Mouse (Mus musculus) layer of hippocampus, postnatal 36 days (tissue): ENCODE measurements around the gene Wars2. TPM values are rescaled to one million over a fixed set of nuclear protein-coding genes. Genes with fewer than 3 reads are reported as not detected.
A peak's percentile ranks its signal among the peaks of the same experiment; 100 is the strongest.

Experiments
- DNase-seq, 2 experiments: peaks; one replicate each; pipeline ENCODE4 v3.0.0; 2022
- total RNA-seq, 2 experiments: library from RNA; stranded (reverse); gene quantifications; 2 replicates each; pipeline ENCODE4 v1.2.3; 2021

Wars2 gene
- total RNA-seq = 1 to 10 TPM; 6.3 to 8.5 TPM

DNA sequence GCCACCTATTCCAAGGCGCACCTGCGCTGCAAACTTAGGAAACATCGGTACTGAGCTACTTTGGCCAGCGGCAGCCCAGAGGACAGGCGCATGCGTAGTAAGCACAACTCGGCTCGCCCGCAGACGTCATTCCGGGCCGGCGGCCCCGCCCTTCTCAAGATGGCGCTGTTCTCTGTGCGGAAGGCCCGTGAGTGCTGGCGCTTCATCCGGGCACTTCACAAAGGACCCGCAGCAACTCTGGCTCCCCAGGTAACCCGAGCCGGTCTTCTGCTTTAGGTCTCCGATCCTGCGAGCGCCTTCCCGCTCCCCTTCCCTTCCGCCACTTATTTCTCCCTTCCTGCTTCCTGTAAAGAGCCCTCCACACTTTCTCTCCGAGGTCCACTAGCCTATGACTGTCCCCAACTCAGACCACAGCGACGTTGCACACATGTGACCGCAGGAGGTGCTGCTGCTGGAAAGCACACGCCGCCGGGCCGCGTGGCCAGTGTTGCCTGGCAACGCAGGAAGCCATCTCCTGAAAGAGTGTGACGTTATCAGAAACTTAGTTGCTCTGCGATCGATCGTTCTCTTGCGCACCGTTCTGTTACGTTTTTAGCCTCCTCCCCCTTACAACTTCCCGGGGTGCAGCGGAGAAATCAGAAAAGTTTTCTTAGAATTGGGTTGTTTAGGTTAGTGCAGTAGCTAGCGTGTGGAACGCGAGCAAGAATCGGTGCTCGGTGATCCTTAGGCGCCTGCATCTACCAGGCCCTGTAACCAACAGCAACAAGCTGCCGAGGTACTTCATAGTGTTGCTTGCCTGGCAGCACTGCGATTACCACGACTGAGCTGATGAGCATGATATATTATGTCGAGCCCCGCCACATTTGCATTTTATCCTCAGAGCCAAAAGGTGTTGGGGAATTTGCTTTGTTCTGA is at the start of gene Wars2:
Gene Wars2 (plus strand): TSS at position 129 of the 915 bp plus-strand sequence.
- peak; percentile 92 to 93 for DNase-seq

DNA sequence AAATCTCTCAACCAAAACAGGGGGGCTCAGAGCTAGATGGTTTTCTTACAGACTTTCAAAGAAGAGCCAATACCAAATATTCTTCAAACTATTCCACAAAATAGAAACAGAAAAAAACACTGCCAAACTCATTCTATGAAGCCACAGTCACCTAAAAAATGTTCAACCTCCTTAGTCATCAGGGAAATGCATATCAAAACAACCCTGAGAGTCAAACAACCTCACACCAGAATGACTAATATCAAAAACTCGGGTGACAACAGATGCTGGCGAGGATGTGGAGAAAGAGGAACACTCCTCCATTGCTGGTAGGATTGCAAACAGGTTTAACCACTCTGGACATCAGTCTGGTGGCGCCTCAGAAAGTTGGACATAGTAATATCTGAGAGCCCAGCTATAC is 44.1 kb upstream of the Wars2 start:
- DNase-seq = no peak

DNA sequence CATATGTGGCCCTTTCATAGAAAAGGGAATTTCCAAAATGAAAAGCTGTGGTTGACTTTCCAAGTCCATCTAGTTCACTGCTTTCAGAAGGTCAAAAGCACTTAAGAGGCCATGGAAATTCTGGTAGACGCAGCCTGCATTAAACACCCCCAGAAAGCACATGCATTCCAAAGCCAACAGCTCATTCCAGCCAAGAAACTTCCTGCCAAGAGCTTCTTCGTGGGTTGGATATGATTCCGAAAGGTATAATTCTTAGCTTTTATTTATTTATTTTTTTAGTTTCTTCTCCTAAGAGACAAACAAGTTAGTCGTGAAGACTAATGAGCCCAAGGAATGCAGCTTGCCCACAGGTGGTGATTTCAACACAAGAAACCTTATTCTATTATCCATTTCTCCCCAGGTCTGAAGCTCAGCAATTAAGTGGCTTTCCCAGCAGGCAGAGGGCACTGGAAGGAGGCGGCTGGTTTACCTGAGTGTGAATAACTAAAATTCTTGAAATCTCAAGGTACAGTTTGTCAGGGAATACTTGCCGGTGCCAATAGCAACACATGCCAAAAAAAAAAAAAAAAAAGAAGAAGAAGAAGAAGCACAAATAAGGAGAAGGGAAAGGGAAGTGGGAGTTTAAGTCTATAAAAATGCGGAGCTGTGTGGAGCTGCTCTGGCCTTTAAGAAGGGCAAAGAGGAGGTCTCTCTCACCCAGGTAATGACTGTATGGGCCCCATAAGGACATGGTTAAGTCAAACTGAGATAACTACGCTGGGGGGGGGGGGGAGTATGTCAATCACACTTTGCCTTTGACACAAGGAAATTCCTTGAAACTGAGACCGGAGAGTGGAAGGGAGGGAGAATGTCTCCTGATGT is 30.3 kb upstream of the Wars2 start:
- no peak for DNase-seq

DNA sequence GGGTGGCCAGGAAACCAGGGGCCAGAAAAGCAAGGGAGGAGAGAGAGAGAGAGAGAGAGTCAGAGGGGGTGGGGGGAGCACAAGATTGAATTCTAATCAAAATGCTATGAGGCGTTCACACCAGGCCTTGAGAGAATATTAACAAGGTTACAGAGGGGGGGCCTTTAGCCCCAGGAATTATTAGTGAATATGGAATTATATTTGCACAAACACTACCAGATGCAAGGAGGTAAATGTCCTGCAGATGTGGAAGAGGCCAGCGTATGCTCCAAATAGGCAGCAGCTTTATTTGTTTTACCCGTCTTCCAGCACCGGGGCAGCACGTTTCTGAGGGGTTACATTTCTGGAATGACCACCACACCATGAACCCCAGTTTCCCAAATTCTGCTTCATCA is 29.7 kb upstream of the Wars2 start:
- no peak for DNase-seq

DNA sequence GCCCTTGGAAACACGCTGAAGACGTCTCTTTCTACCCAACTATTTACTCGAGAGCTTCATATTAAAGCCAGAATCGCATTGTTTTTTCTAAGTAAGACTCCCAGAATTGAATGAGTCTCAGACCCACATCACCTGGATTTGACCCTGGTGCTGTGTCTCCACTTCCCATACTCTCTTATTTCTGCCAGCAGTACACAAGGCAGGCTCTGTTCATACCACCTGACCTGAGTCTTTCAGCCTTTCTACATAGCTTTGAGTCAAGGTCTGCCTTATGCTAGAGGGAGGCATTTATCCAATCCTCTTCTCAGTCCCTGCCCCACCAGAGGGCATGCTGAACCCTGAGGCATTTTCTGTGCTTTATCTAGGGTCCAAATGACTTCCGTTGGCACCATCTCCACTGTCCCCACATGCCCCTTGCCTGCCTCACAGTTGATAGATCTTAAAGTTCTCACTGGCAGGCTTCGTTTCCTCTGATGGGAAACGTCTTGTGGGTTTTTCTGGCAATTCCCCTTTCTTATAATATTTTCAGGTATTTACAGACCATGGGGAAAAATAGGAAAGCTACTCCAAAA is 27.5 kb upstream of the Wars2 start:
- DNase-seq = no peak

DNA sequence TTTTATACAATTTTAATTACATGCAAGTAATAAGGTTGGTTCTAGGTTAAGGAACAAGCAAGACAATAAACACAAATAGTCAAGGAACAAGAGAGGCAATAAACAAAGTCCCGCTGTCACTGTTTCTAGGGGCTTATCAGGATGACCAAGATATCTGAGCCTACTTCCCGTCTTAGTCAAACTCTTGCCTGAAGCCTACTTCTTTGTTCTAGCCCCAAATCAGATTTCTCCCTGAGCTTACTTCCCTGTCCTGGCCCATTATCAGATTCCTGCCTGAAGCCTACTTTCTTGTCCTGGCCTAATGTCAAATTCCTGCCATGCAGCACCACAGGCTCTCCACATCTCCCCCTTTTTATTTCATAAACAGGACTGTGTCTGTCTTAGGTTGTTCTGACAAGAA is 19.9 kb upstream of the Wars2 start:
- DNase-seq = no peak

DNA sequence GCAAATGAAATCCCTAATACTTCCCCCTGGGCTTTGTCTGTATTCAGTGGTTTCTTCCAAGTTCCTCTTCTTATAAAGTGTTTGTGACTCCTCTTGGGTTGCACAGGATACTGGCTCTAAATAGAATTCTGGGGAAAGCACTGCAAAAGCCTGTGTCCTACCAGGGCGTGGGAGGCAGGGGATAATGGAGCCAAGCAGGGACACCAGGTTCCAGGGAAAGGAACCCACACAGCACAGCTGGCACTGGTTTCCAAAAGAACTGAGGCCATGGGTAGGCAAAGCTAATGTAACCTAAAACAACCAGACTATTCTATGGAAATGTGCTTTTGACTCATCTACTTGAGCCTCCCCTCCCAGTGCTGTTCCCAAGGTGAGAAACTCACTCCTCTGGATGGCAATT is 10.3 kb upstream of the Wars2 start:
- no peak for DNase-seq

DNA sequence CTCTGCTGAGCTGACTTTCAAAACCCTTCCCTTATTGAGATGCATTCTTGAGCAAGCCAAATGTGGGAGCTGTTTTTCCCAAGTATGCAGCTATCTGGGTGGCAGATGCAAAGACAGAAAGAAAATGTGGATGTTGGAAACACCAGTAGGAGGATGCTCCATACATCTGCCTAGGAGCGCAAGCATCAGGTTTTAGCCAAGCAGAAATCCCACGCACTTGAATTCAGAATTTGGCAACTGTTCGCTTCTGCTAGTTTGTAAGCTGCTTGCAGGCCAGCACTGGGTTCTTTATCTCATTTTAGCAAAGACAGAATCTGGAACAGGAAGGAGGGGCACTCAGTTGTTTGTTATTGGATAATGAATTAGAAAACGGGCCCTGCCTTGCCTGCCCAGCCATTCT is 8.9 kb upstream of the Wars2 start:
- peak; percentile 3 to 10 for DNase-seq

DNA sequence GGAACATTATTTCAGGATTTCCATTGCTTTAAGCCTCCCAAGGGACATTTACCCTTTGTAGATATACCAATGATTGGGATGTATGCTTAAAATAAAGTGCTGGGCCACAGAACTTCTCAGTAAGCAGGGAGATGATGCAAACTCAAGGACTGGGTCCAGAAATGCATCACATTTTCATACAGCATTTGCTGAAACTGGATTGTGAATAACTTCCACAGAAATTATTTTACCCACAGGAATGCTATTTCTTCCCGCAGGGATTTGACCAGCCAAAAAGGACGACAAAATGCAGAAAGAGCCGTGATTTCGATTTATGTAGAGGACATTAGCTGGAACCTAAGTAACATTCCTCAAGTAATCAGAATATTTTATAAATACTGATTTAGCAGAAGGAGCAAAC is 7.0 kb upstream of the Wars2 start:
- no peak for DNase-seq

DNA sequence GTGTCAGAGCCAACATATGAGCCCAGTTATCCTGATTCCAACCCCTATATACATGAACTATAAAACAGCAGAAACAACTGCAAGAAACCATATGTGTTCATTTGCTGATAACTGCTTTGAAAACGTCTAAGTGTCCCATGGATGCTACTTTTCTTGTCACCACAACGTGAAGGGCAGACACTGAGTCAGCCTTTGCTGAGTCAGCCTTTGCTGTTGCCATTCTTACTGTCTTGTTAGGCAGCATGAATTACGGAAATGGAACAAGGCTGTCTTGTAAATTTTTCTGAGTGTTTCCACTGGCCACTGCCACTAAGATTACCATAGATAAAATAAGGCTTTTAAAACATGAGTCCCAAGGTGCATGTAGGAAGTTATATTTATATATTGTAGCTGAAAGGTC is 7.0 kb downstream of the Wars2 start:
- no peak for DNase-seq

DNA sequence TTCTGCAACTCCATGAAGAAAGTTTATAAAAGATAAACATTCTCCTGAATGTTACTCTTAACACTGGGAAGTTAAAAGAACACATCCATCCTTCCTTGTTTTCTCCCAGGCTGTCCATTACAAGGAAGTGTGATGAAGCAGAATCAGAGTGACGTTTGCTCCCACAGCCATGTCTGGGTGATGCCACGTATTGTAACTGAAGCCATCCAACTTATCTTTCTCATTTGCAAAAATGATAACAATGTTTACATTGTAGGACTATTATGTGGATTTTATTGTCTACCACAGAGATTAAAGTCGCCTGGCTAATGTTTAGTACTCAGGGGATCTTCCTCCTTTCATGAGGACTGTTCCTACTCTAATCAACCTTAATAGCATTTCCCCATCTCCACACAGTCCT is 8.2 kb downstream of the Wars2 start:
- DNase-seq = no peak

DNA sequence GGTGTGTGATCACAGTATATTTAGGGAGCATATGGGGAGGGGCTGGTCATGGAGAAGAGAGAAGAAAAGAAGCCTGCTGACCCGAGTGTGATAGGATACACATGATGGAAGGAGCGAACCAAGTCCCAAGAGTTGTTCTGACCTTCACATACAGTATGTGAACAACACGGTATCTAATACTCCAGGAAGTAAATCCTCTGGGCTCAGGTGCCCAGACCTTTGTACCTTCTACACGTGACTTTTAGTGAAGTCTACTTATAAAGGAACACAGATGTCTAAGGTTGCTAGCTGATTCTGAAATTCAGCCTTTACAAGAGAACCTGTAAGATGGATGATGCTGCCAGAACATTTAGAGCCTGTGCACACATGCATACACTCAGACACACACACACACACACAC is 15.4 kb downstream of the Wars2 start:
- no peak for DNase-seq

DNA sequence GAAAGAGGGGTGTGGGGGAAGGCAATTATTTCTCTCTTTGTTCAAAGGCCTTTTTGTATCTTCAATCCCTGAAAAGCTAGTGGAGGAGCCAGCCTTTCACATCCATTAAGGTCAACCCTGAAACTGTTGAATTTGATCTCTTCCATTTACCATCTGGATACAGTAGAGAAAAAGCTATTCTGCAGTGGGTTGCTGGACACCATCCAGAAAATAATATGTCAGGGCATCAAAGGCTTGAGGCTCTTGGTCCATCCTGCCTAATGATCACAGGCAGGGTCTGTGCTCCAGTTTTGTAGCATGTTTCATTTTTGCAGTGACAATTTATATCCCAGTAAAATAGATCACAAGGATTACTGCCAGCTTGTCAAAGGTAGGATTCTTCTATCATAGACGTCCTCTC is 16.1 kb downstream of the Wars2 start:
- no peak for DNase-seq

DNA sequence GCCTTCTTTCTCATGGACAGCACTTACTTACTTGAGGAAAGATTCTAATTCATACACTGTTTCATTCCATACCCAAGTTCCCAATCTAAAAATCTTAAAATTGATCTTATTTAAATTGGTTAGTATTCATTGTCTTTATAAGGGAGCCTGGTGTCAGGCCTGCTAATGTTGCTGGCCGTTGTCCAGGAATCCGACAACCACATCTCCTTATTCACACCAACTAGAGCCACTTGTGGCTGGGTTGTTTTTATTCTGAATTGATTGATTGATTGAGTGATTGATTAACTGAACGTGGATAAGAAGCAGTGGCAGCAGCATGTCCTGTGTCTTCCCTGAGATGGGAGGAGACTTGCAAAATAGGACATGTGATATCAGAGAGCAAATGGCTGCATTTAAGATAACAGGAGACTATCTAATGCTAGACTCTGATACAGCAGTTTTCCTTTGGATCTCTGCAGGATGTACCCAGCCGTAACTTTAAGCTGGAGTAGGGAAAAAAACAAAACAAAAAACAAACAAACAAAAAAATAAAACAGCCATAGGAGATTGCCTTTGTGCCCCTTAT is 16.7 kb downstream of the Wars2 start:
- no peak for DNase-seq

DNA sequence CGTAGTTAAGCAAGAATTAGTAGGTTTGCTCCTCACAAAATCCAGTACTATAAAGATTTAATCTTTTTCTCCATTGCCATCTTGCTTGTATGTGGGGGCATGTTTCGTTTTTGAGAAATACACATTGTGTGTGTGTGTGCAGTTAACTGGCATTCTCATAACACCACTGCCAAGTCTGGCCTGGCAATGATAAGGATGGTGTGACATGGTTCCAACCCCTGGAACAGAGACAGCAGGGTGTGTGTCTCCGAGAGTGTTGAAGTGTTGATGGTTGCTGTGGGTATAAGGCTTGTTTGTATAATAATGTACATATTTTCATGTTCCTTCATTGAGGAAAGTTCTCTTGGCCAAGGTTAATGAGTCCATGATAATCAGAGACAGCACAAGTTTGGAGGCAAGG is 19.1 kb downstream of the Wars2 start:
- no peak for DNase-seq

DNA sequence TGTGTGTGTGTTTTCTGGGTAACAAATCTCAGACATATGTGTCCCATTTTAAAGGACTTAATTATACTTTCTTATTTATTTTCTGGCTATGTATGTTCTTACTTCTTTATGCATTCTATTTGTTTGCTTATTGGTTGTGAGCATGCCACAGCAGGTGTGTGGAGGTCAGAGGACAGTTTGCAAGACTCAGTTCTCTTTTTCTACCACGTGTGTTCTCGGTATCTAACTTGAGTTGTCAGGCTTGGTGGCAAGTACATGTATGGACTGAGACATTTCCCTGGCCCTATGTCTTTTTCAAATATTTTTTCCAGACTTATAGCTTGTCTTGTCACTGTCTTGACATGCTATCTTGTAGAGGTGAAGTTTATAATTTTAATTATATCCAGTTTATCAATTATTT is 21.3 kb downstream of the Wars2 start:
- no peak for DNase-seq

DNA sequence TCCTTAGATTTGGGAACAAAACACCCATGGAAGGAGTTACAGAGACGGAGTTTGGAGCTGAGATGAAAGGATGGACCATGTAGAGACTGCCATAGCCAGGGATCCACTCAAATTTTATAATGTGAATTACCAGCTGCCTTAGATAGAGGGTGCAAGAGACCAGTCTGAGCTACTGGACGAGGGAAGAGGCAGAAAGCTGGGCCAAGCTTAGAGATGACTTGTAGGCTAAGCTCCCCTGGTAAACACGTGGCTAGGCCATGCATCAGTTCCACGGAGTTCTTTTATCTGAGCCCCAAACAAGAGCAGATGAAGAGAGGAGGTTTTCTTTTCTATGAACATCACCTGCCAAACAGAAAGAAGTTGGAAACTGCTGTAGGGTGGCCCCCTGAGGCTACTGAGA is 26.9 kb downstream of the Wars2 start:
- DNase-seq = no peak

DNA sequence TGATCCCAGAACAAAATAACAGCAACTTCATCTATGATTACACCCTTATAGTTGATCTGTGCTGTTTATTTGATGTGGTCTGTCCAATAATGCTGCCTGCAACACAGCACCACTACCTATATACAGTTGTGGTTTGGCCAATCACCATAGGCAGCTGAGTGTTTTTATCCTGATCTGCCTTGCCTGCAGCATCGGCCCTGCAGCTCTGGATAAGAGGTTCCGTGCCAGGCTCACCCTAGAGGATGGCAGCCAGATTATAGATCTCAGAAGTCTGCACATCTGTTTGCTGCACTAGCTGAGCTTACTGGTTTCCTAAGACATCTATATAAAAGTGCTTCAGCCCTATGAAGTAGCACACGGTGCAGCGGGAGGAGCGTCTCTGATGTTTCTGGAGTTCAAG is 32.3 kb downstream of the Wars2 start:
- DNase-seq = no peak

DNA sequence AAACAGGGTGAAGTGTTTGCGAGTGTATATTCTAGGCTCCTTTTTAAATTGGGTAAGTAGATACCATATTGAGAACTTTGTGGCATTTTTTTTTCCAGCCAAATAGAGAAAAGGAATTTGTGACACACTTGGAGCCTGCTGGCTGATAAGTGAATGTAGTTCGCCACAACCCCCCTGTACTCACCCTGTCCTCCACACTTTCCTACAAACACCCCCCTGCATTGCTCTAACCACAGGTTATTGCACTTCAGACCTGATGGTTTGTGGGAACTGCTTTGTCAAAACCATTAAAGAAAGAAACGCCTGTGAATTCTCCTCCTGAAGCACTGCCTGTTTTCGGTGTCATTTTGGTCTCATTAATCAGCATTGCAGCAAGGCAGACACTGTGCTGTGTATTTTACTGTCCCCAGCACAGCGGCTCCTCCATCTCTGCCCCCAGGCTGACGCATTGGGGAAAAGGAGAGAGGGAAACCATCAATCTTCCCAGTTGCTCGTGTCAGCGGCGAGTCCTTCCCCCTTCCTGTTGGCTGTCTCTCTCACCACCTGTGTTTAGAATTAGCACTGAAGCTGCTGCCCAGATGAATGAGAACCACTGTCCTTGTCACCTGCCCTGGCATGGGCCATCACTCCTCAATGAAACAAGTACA is 33.9 kb downstream of the Wars2 start:
- no peak for DNase-seq

DNA sequence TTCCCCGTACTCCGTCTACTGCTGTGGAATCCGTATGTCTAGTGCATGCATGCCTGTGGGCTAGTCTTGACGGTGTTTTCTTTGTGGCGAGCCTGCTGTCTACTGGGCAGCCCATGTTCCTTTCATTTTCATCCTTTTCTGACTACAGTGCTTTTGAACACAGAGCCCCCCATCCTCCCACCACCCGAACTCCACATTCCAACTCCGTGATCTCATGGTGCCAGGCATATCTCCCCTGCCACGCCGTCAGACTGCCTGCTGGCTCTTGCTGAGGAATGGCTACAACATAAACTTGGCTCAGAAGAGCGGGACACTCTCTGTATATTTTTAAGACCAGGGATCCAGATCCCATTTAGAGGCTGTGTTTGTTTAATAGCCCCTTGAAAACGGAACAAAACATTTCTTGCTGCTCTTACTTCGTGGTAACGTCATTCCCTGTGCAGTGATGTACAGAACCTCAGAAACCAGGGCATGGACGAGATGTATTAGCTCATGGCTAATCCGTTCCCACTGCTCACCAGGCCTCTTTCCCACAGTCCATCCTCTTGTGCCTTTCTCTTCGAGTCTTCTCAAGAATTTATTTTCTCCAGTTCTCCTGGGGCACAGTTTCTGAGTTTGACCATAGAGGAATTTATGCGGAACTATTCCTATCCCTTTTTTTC is 42.6 kb downstream of the Wars2 start:
- no peak for DNase-seq

DNA sequence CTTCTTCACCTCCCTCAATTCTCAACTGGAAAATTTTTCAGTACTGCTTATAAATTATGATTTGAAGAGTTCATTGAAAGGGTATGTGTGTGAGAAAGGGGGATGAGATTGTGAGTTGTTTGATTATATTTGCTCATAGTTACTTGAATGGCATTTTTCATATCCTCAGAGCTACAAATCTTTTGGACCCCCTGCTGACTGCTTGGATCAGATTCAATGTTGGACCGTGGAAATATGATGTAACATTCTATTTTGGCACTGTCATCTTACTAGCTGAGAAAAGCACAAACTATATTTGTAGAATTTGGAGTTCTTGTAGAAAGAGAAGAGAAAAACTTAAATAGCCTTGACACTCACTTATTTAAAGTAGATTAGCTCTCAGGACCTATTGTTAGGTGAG is 43.5 kb downstream of the Wars2 start:
- no peak for DNase-seq

DNA sequence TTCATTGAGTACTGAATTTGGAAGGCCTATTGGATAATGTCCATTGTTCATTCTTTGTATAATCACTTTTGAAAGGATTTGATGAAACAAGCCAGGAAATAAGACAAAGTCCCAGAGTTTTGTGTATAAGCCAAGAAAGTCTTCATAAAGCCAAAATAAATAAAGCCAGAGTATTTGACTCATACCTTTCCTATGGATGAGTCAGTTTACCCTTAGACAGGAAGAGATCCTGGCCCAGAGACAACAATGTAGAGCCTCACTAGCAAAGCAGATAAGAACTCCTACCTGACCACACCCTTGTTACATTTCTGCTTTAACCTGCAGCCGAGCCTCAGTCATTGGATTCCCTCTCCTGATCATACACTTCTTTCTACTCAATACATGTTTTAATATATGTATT is 47.2 kb downstream of the Wars2 start:
- no peak for DNase-seq
